8 mouse cellular contexts compared by ENCODE assay signal in the genomic region with DNA sequence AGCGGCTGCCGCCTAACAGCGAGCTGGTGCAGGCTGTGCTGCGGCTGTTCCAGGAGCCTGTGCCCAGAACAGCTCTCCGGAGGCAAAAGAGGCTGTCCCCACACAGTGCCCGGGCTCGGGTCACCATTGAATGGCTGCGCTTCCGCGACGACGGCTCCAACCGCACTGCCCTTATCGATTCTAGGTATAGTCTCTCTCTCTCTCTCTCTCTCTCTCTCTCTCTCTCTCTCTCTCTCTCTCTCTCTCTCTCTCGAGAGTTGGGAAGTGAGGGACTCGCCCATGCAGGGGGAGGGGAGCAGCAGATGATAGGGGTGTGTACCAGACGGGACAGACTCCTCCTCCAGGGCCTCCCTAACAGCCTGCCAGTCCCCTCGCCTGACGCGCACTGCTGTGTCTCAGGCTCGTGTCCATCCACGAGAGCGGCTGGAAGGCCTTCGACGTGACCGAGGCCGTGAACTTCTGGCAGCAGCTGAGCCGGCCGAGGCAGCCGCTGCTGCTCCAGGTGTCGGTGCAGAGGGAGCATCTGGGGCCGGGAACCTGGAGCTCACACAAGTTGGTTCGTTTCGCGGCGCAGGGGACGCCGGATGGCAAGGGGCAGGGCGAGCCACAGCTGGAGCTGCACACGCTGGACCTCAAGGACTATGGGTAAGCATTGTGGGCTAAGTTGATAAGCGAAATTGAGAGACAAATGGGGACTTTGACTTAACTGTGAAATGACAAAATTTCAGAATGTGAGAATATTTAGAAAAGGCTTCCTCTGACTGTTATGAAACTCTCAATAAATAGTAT. TPM values are rescaled to one million over a fixed set of nuclear protein-coding genes. Genes with fewer than 3 reads are reported as not detected.
A peak's percentile ranks its signal among the peaks of the same experiment; 100 is the strongest.
DNase-seq lines count a peak whose midpoint lies in the region; ATAC-seq and TF ChIP-seq lines count a peak whose summit lies in the region.
"Not testable (repeated sequence)": the region's sequence is repeated elsewhere in the genome, so short reads cannot be mapped to it uniquely, and the experiment has no call there.

No protein-coding gene starts in this region.

- H3K4me1 ChIP-seq in G1E (ENCODE audit: insufficient read depth, low read depth, low read length) = peaks cover 13% of the 10 kb centered on the region
- H3K4me1 ChIP-seq in hindbrain, embryonic 10.5 days (replicated peaks) = peaks cover 51% of the 10 kb centered on the region
- H3K4me1 ChIP-seq in liver, postnatal 0 days (ENCODE audit: insufficient read depth) = peaks cover 28% of the 10 kb centered on the region
- H3K4me1 ChIP-seq in stomach, postnatal 0 days (replicated peaks; ENCODE audit: control insufficient read depth, insufficient read depth) = not testable (repeated sequence)

- not testable (repeated sequence) for TF ChIP-seq EP300 in liver, postnatal 0 days (IDR thresholded peaks at IDR 0.05; ENCODE audit: low read depth); stomach, postnatal 0 days (optimal IDR thresholded peaks at IDR 0.05)

- H3K27ac ChIP-seq in hindbrain, embryonic 10.5 days; stomach, postnatal 0 days (replicated peaks): not testable (repeated sequence)
- H3K27ac ChIP-seq in liver, postnatal 0 days (ENCODE audit: low read depth) = peak overlapping the region; percentile 51; the same call in 1 of the 2 replicates

- H3K9ac ChIP-seq in liver, postnatal 0 days (replicated peaks) = peak overlapping the region; percentile 54
- H3K9ac ChIP-seq in stomach, postnatal 0 days (ENCODE audit: low read length) = peak overlapping the region; percentile 52; the same call in 1 of the 2 replicates

- not testable (repeated sequence) for TF ChIP-seq CTCF in G1E (IDR thresholded peaks at IDR 0.05; ENCODE audit: low read depth, low read length); liver, postnatal 0 days (IDR thresholded peaks at IDR 0.05; ENCODE audit: low read depth); stomach, postnatal 0 days (IDR thresholded peaks at IDR 0.05; ENCODE audit: low read depth)

- H3K36me3 ChIP-seq in G1E (replicated peaks); hindbrain, embryonic 10.5 days; liver, postnatal 0 days (replicated peaks; ENCODE audit: insufficient read depth, low read length); stomach, postnatal 0 days (ENCODE audit: control insufficient read depth, insufficient read depth, low read length): not testable (repeated sequence)

- 1% methylated on average over 41 of the region's 41 CpGs for WGBS in hindbrain, embryonic 10.5 days
- WGBS in liver, postnatal 0 days (ENCODE audit: insufficient replicate concordance) = 4% methylated on average over 31 of the region's 41 CpGs
- WGBS in stomach, postnatal 0 days = 9% methylated on average over 30 of the region's 41 CpGs

- not testable (repeated sequence) for DNase-seq in G1E (ENCODE audit: low spot score)
- DNase-seq in embryo, embryonic 9.5 days (ENCODE audit: extremely low spot score) = peak; percentile 42
- peak; percentile 30 to 49 for DNase-seq in gastrocnemius, adult 8-10 months (ENCODE audit: low spot score in 2 of 2)
- peak; percentile 46 for DNase-seq in hindbrain, embryonic 10.5 days (ENCODE audit: low spot score)
- peak; percentile 36 to 78 for DNase-seq in kidney, postnatal 25 days
- DNase-seq in liver, postnatal 0 days = peak; percentile 72
- DNase-seq in stomach, postnatal 0 days (ENCODE audit: low spot score) = peak; percentile 83

- H3K9me3 ChIP-seq in G1E (replicated peaks); hindbrain, embryonic 10.5 days; liver, postnatal 0 days (ENCODE audit: low read length); stomach, postnatal 0 days (ENCODE audit: control insufficient read depth, low read length): not testable (repeated sequence)

- H3K27me3 ChIP-seq in G1E (ENCODE audit: insufficient read depth, low read length) = peaks cover 63% of the 10 kb centered on the region
- peaks cover 82% of the 10 kb centered on the region for H3K27me3 ChIP-seq in hindbrain, embryonic 10.5 days (ENCODE audit: insufficient read depth, poor library complexity, severe bottlenecking)
- H3K27me3 ChIP-seq in liver, postnatal 0 days (ENCODE audit: insufficient read depth, low read length) = peaks cover 18% of the 10 kb centered on the region
- not testable (repeated sequence) for H3K27me3 ChIP-seq in stomach, postnatal 0 days (ENCODE audit: control insufficient read depth, insufficient read depth, low read length)

- peak overlapping the region; percentile 52; the same call in 1 of the 2 replicates for H3K4me3 ChIP-seq in G1E (ENCODE audit: low read depth, low read length)
- H3K4me3 ChIP-seq in hindbrain, embryonic 10.5 days = peak overlapping the region; percentile 43
- peak overlapping the region; percentile 39 for H3K4me3 ChIP-seq in liver, postnatal 0 days (ENCODE audit: low read depth, low read length)
- peak overlapping the region; percentile 30 for H3K4me3 ChIP-seq in stomach, postnatal 0 days (ENCODE audit: low read depth, low read length)

- not testable (repeated sequence) for ATAC-seq in G1E (ENCODE audit: extremely low read depth, insufficient number of reproducible peaks, low FRiP score, poor library complexity, severe bottlenecking)
- ATAC-seq in liver, postnatal 0 days = peak; percentile 95
- peak; percentile 40; the same call in 1 of the 2 replicates for ATAC-seq in monocyte, adult 5-6 weeks (replicated peaks; ENCODE audit: insufficient number of reproducible peaks, low FRiP score, low TSS enrichment, poor library complexity, severe bottlenecking)
- ATAC-seq in stomach, postnatal 0 days (ENCODE audit: low FRiP score, low TSS enrichment) = peak; percentile 93

- H3K4me2 ChIP-seq in liver, postnatal 0 days (ENCODE audit: low read depth, low read length) = peak overlapping the region; percentile 71
- peak overlapping the region; percentile 48 for H3K4me2 ChIP-seq in stomach, postnatal 0 days (replicated peaks; ENCODE audit: low read depth)

RNA-seq across cellular contexts. Expression of a gene that starts 2.0 kb away (rescaled TPM):
- total RNA-seq in G1E (2014; fragmentation: Nextera tagmentation) = not detected in 2 replicates
- total RNA-seq in G1E (2017) = not detected in 2 replicates
- 0.08 TPM in 1 of 2 replicates, not detected in the other for polyA plus RNA-seq in G1E (2012)
- under 1 TPM in 3 of 4 experiments, not detected in 1; 0.19 to 0.34 (median 0.24) TPM for total RNA-seq in gastrocnemius, adult 8-10 months (2022)
- polyA plus RNA-seq in hindbrain, embryonic 10.5 days (2016; fragmentation: Nextera tagmentation; extraction: Ambion mirVana) = 0.71 and 0.78 TPM in 2 replicates
- polyA plus RNA-seq in liver, postnatal 0 days (2015; fragmentation: Nextera tagmentation; extraction: Ambion mirVana) = 1.6 and 2.2 TPM in 2 replicates
- not detected in 3 replicates for total RNA-seq in monocyte, adult 5-6 weeks (2017)
- polyA plus RNA-seq in stomach, postnatal 0 days (2015; fragmentation: Nextera tagmentation; extraction: Ambion mirVana) = 6.1 TPM in 2 replicates

RNA-seq across cellular contexts. Expression of a gene that starts 5.3 kb away (rescaled TPM):
- total RNA-seq in G1E (2014; fragmentation: Nextera tagmentation) (3.2 and 4.3 TPM in 2 replicates), G1E (2017) (2.8 and 3.1 TPM in 2 replicates)
- 2.8 and 3.4 TPM in 2 replicates for polyA plus RNA-seq in G1E (2012)
- 10 to 100 TPM; 14.9 to 18.2 (median 16.2) TPM for total RNA-seq in gastrocnemius, adult 8-10 months (2022)
- polyA plus RNA-seq in hindbrain, embryonic 10.5 days (2016; fragmentation: Nextera tagmentation; extraction: Ambion mirVana) = 3.0 and 3.4 TPM in 2 replicates
- 6.3 and 7.4 TPM in 2 replicates for polyA plus RNA-seq in liver, postnatal 0 days (2015; fragmentation: Nextera tagmentation; extraction: Ambion mirVana)
- total RNA-seq in monocyte, adult 5-6 weeks (2017) = 15.0 to 24.1 TPM (median 17.4 TPM) in 3 replicates
- polyA plus RNA-seq in stomach, postnatal 0 days (2015; fragmentation: Nextera tagmentation; extraction: Ambion mirVana) = 35.2 and 36.7 TPM in 2 replicates

RNA-seq across cellular contexts. Expression of a gene that starts 32.7 kb away (rescaled TPM):
- total RNA-seq in G1E (2014; fragmentation: Nextera tagmentation) = 22.7 and 24.8 TPM in 2 replicates
- 23.2 and 26.4 TPM in 2 replicates for total RNA-seq in G1E (2017)
- 122 and 154 TPM in 2 replicates for polyA plus RNA-seq in G1E (2012)
- 10 to 100 TPM in 3 of 4 experiments, 1 to 10 TPM in 1; 9.3 to 11.4 (median 10.8) TPM for total RNA-seq in gastrocnemius, adult 8-10 months (2022)
- 125 and 138 TPM in 2 replicates for polyA plus RNA-seq in hindbrain, embryonic 10.5 days (2016; fragmentation: Nextera tagmentation; extraction: Ambion mirVana)
- 33.3 and 43.4 TPM in 2 replicates for polyA plus RNA-seq in liver, postnatal 0 days (2015; fragmentation: Nextera tagmentation; extraction: Ambion mirVana)
- total RNA-seq in monocyte, adult 5-6 weeks (2017) = 12.9 to 16.2 TPM (median 14.3 TPM) in 3 replicates
- 62.6 and 63.7 TPM in 2 replicates for polyA plus RNA-seq in stomach, postnatal 0 days (2015; fragmentation: Nextera tagmentation; extraction: Ambion mirVana)

RNA-seq across cellular contexts. Expression of a gene that starts 43.9 kb away (rescaled TPM):
- not detected in 2 replicates for total RNA-seq in G1E (2014; fragmentation: Nextera tagmentation)
- total RNA-seq in G1E (2017) = 0.06 and 0.11 TPM in 2 replicates
- not detected in 2 replicates for polyA plus RNA-seq in G1E (2012)
- total RNA-seq in gastrocnemius, adult 8-10 months (2022) = not detected
- 0.13 TPM in 1 of 2 replicates, not detected in the other for polyA plus RNA-seq in hindbrain, embryonic 10.5 days (2016; fragmentation: Nextera tagmentation; extraction: Ambion mirVana)
- polyA plus RNA-seq in liver, postnatal 0 days (2015; fragmentation: Nextera tagmentation; extraction: Ambion mirVana) = not detected in 2 replicates
- total RNA-seq in monocyte, adult 5-6 weeks (2017) = not detected in 3 replicates
- 0.13 and 0.15 TPM in 2 replicates for polyA plus RNA-seq in stomach, postnatal 0 days (2015; fragmentation: Nextera tagmentation; extraction: Ambion mirVana)
